Mouse (Mus musculus) urinary bladder, postnatal 14 days (tissue): ENCODE measurements around the gene Setd7.

Source experiments
- DNase-seq: peaks from one replicate; pipeline ENCODE4 v3.0.0; 2021; ENCODE audit warnings: low spot score

Gene Setd7

DNA sequence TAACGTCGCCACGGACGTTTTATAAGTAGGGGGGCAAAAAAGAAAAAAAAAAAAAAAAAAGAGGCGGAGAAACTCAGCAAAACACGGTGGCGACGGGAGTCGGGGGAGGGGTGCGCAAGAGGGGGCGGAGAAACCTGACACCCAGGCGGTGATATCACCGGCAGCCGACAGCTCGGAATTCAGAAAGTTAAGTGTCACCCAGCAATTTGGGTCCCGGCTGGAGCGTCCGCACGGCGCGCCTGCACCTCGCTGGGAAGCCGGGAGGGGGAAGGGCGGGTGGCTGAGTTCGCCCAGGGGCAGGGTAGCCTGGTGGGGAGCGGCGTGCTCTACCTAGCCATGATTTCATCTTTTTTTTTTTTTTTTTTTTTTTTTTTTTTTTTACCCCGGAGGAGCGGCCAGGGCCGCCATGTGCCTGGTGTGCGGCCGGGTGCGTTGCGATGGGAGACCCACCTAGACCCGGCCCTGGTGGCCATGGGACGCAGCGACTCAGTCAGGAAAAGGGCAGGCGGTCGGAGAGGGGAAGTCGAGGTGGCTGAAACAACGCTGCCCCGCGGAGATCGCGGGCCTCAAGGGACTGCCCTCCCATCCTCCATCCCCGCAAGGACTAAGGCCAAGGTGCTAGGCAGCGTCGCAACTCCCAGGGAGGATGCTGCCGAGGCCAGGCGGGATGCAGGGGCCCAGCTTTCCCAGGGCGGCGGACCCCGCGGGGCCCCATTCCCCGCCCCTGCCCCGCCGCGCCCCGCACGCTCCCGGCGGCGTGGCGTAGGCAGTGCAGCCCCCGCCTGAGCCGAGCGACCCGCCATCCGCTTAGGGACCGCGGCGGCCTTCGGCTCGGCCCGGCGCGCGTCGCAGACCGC, 857 bp downstream of the Setd7 start:
- peak; percentile 87 for DNase-seq

DNA sequence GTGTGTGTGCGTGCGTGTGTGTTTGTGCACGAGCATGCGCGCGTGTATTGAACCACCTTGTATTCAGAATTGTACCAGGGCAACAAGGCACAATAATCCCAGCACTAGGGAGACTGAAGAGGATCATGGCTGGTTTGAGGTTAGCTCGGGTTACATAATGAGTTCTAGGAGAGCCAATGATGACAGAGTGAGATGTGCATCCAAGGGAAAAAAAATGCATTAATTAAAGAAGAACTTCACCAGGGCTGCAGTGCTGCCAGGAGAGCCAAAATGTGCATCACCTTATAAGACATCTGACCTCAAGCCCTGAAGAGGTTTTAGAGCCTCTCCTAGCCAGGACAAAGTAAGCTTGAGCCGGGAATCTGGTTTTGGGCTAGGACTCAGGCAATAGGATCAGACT, 5.1 kb downstream of the Setd7 start:
- no peak for DNase-seq

DNA sequence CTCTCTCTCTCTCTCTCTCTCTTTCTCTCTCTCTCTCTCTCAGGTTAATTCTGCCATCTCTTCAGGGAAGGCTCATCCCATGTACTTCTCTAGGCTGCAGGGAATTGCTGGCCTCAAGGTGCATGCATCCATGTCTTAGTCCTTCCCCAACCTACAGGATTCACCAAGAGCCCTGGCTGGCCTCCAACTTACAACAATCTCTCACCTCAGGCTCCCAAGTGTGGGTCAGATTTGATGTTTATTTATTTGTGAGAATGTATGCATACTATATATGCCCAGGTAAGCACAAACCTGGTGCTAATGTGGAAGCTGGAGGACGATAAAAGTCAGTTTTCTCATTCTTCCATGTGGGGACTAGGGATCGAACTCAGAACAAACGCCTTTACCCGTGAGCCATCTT, 5.8 kb downstream of the Setd7 start:
- no peak for DNase-seq

DNA sequence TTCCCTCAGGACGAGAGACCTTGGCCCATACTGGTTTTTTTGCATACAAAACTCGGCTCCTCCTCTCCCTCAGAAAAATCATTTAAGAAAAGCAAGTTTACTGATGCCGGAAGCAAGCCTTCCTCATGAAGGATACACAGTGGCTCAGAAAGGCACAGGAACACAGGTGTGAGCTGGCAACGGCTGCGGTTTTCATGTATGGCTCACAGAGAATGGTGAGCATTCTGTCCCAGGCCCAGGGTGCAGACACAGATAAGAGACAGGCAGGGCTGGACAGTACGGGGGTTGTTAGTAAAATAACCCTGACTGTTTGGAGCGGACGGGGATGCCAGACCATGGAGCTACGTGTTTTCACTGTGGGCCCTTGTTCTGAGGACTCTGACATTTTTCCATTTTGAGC, 6.6 kb downstream of the Setd7 start:
- no peak for DNase-seq

DNA sequence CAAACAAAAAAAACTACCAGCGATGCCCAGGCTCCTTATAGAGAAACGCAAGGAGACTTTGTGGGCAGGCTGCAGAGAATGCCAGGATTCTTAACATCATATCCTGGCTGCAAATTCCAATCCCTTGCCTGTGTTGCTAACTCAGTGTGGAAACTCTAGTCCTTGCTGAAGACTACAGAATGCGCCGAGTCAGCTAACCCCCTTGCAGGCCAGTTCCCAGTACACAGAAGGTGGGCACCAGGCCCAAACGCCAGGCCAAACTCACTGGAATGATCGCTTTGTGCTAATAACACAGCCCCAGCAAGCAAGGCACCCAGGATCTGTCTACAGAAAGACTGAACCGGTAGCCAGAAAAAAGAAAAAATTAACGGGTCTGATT, 7.2 kb downstream of the Setd7 start:
- DNase-seq = peak; percentile 61

DNA sequence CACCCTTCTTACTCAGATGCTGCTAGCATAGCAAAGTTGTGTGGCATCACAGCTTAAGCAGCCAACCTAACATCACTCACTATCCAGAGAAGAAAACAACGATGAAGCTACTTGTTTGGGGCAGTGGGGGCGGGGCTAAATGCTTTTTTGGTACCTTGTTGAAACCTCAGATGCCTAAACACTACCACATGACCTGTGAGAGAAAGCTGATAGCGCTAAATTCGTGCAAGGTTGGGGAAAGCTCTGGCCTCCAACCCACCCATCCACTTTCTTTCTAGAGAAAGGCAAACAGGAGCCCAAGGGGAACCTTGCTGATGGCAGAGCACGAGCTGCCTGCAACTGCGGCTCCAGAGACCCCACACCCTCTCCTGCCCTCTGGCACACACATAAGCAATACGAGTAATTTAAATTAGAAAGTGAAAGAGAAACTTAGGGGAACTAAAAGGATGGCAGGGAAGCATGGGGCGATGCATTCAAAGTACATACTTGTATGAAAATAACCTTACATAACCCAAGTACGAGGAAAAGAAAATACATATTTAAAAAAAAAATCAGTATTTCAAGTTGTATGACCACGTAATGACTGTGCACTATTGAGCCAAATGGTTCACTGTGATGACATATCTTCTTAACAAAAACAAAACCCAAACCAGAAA, 7.7 kb downstream of the Setd7 start:
- peak; percentile 18 for DNase-seq

DNA sequence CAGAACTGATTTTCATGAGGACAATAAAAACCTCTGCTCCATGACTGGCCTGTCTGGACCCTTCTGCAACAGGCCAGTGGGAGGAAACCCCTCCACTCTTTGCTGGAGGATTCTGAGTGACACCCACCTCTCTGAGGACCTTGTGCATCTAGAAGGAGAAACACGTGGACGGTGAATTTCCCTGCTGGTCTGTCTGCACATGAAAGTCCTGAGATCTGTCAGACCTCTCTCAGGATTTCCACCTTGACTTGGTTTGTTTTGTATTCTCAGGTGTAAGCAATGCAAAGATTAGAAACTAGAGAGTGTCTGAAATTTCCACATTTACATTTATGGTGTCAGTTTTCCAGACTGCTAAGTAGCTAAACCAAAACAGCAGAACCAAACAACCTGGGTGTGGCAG, 8.5 kb downstream of the Setd7 start:
- DNase-seq = no peak

DNA sequence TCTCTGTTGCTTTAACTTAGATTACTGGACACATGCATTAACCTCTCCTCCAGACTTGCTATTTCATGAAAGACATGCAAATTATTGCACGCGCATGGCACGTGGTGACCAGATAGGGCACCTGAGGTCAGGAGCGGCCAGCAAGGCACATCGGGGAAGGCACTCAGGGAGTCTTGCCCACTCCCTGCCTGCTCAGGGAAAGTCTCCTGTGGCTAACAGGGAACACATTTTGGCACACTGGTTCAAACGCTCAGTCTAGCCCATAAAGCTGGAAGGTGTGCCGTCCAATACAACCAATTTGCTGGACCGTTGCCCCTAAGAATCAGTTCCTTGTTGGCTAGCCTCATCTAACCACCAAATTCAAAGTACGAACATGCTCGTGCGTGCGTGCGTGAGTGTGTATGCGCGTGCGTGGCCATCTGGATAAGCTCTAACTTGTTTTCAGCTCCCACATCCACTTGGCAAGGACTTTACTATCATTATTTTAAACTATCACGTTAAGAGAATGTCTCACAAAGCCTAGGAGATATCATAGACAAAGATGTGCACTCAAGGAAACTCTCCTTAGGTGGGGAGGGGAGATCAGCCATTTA, 11.6 kb downstream of the Setd7 start:
- DNase-seq = no peak

DNA sequence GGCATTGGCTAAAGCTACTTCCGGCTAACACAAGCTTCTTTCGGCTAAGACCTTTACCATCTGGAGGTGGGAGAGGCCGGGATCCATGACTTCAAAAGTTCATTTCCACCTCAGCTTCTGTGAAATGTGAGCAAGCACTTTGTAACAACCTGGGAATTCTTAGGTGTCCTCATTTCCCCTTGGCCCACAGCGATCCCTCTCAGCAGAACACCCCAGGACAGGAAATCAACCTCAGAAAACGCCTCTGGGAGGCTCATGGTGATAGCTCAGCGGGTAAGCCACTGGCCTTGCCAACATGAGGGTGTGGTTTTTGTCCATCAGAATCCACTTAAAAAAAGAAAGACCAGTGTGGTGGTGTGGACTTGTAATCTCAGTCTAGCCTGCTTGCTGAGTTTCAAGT, 13.1 kb downstream of the Setd7 start:
- DNase-seq = no peak

DNA sequence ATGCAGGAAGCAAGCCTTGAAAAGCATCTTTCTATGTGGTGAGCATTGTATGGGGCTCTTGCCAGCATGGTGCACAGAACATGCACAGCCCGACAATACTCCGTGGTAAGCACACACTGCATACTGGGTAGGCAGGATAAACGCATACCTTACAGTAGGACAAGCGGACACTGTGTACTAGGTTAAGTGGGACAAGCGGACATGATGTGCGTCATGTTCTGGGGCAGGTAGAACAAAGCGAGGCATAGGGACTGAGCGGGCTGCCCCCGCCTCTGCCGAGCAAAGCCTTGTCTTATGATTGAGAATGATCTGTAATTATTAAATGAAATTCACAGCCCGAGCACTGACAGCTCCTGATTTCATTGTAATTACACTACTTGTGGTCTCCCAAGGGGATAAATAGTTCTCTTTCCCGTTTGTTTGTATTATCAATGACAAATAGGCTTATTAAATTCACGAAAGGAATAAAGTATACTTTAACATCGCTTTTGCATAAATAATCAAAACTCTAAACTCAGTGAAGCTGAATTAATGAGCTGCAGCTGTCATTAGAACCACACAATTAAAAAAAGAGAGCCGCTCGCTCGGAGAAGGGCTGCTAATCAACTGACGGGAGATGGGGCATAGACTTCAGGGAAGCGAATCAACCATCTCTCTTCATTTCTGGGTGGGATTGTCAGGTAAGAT, 16.1 kb downstream of the Setd7 start:
- DNase-seq = no peak

DNA sequence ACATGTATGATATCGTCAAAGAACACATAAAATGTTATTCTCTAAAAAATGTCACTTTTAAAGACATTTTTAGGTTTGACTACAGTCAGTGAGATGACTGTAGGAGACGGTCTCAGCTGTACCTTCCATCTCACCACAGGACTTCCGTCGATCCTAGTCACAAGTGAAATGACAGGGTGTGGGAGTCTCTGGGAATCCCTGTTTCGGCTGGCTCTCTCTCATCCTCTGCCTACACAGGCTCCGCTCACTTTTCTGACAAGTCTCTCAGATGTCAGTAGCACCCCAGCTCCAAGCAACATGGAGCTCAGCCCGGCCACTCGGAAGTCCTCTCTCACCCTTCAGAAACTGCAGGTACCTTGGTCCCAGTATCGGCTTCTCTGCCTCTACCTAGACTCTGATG, 20.0 kb downstream of the Setd7 start:
- no peak for DNase-seq

DNA sequence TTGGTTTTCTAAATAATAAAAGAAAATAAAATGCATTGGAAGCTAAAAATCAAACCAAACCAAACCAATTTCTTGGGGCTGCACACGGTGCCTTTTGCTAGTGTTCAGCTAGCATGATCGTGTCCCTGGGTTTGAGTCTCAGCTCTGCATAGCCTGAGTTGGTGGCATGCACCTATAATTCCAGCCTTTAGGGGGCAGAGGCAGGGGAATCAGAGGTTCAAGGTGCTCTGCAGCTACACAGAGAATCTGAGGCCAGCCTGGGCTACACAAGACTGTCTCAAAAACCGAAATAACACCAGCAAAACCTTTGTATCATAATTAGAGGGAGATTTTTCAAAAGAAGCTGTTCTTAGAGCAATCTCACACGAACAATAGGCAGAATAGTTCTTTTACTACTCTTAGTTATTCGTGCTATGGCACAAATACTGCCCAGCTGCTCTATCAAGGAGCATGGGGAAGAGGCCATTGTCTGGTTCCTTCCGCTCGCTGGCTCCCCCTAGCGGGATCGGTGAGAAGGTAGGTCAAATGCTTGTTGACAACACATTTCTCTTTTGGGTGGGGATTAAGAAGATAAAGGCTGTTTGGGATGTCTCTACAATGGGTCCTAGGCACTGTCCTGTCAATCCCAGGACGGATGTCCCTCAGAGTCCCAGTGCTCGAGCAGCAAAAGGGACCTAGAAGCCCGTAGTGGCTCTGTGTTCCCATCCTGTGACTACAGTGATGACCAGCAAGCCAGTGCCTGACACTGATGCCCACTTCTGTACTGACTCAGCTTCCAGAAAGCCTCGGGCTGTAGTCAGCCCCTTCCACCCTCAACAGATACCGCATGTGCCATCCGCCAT, 20.9 kb downstream of the Setd7 start:
- DNase-seq = peak; percentile 77

DNA sequence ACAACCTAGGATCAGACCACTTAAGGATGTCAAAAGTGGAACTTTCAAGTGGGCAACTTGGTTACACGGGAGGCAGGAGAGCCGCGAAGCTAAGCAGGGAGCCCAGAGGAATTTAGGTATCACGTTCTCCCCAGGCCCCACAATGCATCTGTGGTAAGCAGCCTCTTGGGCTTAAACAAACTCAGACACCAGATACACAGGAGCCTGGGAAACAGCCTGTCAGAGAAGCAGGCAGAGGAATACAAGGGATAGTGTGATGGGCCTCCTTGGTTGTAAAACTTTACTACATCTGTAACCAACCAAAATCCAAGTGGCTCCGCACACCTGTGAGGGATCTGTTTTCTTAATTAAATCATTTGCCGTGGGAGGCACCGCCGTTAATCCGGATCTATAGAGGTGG, 26.7 kb downstream of the Setd7 start:
- DNase-seq = no peak

DNA sequence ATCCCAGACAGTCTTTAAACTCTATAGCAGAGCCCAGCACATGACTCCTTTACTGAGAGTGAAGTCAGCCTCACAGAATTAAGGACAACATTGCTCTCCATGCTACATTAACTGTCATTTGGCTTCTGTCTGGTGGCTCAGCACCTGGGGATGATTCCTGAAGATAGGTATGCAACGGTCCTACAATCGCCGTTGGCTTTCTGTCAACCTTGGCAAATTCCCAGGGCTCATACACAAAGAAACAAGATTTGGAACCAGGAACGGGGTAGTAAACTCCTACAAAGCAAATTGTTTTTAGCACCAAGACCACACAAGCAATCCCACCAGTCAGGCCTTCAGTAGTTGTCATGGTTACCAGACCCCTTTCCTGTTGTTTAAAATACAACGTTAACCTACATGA, 27.1 kb downstream of the Setd7 start:
- DNase-seq = no peak

DNA sequence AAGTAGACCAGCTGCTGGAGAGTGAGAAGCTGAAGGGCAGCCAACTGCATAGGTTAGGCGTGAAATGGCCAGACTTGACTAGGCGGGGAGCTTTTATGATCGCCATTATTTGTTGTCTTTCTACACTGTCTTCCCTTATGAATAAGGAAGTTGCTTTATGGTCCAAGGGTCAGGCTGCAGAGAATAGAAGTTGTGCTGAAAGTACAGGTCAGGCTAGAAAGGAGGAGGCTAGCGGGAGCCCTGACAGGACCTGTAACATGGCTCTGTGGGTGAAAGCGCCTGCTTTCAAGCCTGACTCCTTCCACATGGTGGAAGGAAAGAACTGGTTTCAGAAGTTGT, 28.4 kb downstream of the Setd7 start:
- DNase-seq = no peak

DNA sequence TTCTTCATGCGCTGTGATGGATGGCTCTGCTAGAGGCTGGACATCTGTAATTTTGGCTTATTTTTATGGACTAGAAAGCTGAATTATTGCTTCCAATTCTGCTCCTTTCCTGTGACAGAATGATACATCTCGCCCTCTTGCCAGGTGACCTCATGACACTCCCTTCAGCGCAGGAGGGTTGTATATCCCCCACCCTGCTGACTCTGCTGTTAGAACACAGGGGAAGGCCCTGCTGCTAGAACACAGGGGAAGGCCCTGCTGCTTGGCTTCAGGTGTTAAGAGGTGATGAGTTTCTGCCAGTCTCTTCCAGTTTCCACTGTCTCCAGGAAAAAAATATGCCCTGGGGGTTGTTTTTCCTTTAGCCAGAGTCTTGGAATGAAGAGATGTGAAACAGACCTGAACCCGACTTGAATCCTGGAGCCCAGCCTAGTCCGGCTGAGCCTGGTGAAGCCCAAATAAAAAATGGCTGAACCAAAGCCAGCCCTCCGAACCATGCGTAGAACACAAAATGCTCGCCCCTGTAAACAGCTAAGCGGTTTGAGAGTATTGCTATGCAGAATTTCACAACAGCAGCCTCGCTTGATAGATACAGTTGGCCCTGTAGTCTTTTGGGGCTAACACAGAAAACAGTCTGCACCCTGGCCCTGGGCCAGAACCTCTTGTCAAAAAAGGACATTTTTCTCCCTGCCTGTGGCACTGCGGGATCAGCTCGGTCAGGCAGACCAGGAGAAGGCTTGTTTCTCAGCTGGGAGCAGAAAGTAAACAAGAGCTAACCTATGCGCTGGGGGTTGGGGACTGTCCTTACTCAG, 29.0 kb downstream of the Setd7 start:
- DNase-seq = peak; percentile 59

DNA sequence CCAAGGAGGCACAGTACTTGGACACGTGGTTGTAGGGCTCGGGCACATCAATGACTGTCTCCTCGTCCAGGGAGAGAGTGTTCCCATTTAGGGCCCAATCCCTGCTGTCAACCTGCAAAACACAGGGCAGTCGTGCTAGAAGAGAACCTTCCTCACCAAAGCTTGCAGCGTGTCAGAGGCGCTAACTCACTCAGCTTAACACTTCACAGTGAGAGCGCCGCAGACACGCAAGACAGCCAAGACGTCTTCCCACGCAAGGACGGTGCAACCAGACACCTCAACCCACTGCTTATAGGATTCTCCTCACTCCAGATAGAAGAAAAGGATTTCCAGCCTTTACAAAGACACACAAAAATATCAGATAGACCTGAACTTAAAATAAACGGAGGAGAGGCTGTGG, 33.8 kb downstream of the Setd7 start:
- no peak for DNase-seq

DNA sequence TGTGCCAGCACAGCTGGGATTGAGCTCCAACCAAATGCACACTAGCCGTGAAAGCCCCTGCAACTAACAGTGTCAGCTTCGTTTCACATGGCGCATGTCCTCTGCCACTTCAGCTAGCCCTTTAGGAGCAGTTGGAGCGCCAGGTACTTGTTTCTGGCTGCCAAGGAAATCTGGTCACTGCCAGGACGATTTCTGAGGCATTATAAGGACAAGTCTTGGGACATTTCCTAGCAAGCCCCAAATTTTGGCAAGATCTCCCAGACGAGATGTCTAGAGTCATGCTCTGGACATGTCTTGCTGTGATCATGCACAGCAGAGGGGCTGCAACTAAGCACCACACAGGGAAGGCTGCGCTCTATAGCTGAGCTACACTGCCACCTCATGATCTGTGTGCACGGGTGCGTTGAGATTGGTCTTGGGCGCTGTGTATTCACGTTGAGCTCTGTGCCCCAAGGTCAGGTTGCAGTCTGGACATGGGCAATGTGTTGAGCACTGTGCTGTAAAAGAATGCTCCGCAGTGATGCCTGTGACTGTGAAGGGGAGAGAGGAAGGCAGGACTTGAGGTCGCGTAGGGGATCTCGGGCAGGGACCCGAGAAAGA, 35.4 kb downstream of the Setd7 start:
- DNase-seq = no peak

DNA sequence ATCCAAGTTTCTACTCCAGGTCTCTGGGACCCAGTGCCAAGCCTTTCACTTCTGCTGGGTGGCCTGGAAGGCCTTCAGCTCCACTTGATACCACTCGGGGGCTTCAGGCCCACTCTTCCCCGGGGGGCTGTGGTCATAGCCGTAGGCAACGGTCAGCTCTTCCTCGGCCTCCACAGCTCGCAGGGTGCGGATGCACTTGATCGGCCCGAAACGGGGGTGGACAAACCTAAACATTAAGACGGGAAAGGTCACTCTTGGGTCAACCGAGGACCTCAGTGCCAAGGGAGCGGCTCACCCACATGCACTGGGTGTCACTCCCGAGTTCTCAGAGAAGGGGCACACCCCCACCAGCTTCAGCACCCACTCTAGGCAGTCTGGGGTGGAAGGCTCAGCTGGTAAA, 39.4 kb downstream of the Setd7 start:
- no peak for DNase-seq

DNA sequence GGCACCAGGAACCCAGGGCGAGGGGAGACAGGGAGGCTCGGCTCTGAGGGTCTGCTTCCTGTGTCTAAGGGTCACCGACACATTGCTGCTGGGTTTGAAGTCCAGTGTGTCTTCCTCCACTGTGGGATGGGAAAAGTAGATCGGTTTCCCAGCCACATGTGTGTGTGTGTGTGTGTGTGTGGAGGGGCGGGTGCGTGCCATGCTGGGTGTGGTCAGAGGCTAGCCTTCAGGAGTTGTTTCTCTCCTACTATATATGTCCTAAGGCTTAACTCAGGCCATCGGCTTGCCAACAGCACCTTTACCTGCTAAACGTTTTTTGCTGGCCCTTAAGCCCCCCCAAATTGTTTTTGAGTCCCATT, 41.9 kb downstream of the Setd7 start:
- DNase-seq = no peak
